Mouse (Mus musculus): Measurements from ENCODE around the gene Ppp1r9b.

DNA sequence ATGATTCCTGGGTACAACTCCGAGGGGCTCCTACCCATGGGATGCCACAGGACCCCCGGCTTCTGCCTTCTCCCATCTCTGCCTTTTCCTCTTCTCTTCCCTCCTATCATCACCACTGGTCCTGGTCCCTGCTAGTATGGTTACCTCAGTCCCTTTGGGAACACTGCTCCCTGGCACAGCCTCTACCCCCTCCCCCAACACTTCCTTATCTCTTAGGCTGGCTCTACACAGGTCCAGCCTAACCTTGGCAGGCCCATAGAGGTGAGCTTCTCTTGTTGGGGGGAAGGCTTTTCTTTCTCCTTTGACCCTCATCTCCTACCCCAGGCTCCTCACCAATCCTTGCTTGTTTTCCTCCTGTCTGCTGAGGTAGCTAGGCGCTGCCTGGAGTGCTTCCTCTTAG is 24.6 kb downstream of the Ppp1r9b start:
- TF ChIP-seq REST (IDR thresholded peaks at IDR 0.05; ENCODE audit: insufficient read depth, insufficient read length) (no peak), USF1 (IDR thresholded peaks at IDR 0.05; ENCODE audit: low read depth) (no peak), POLR2A (IDR thresholded peaks at IDR 0.05; ENCODE audit: insufficient read length, low read depth) (no peak), MAX (IDR thresholded peaks at IDR 0.05; ENCODE audit: low read depth) (no peak), TCF3 (IDR thresholded peaks at IDR 0.05; ENCODE audit: insufficient read length, low read depth) (no peak), MYOG (IDR thresholded peaks at IDR 0.05; ENCODE audit: control insufficient read depth in 1 of 3, insufficient read depth in 1 of 3, insufficient read length in 2 of 3, low read depth in 2 of 3) (no peak), E2F4 (IDR thresholded peaks at IDR 0.05; ENCODE audit: insufficient read depth) (no peak), POLR2AphosphoS2 (IDR thresholded peaks at IDR 0.05; ENCODE audit: insufficient read length, low read depth) (no peak), TCF12 (IDR thresholded peaks at IDR 0.05; ENCODE audit: insufficient read depth, poor library complexity, severe bottlenecking) (no peak), MYOD1 (IDR thresholded peaks at IDR 0.05; ENCODE audit: control insufficient read depth in 1 of 3, insufficient read length in 2 of 3, low read depth in 2 of 3) (no peak), SRF (IDR thresholded peaks at IDR 0.05; ENCODE audit: control insufficient read depth, insufficient read length, low read depth) (no peak), CEBPB (IDR thresholded peaks at IDR 0.05; ENCODE audit: insufficient read depth, poor library complexity, severe bottlenecking) (no peak)
